Mouse (Mus musculus) olfactory bulb, adult 2 months (tissue): ENCODE data around the gene Sstr5.

ENCODE experiments used
- CTCF ChIP-seq: fragments of 200-500 bp; IDR thresholded peaks from 2 replicates; pipeline ENCODE4 v1.5.1; 2012; ENCODE audit warnings: low read depth, mild to moderate bottlenecking, low read length, moderate library complexity; ENCODE audit not compliant: insufficient read depth
- POLR2A ChIP-seq: fragments of 200-500 bp; IDR thresholded peaks from 2 replicates; pipeline ENCODE4 v1.6.1; 2012; ENCODE audit warnings: mild to moderate bottlenecking, low read depth, low read length, moderate library complexity; ENCODE audit not compliant: insufficient read depth

DNA sequence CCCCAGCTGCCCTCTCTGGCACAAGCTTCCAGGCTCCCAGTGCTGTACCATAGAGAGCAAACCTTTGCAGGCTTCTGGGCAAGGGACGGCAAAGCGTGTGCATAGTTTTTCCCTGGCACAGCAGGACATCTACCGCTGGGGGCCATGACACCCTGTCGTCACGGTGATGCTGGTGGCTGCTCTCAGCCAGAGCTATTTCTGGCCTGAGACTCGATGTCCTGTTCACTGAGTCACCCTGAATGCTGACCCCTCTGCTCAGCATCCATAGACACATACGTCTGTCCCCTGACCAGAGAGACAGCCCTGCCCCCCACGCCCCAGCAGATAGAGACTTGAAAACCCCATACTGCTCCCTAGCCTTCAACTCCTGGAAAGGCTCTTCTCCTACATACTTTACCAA lies 16.9 kb downstream of the Sstr5 start:
- no peak for TF ChIP-seq POLR2A
- no peak for TF ChIP-seq CTCF
